Mouse (Mus musculus): ENCODE results near the gene Ciao1. TPM values are rescaled to one million over a fixed set of nuclear protein-coding genes. Genes with fewer than 3 reads are reported as not detected.
"Not testable (repeated sequence)": the region's sequence is repeated elsewhere in the genome, so short reads cannot be mapped to it uniquely, and the experiment has no call there.

Gene Ciao1
- 10 to 100 TPM; 48.9 to 57.8 (median 54.9) TPM for total RNA-seq (2022)

DNA sequence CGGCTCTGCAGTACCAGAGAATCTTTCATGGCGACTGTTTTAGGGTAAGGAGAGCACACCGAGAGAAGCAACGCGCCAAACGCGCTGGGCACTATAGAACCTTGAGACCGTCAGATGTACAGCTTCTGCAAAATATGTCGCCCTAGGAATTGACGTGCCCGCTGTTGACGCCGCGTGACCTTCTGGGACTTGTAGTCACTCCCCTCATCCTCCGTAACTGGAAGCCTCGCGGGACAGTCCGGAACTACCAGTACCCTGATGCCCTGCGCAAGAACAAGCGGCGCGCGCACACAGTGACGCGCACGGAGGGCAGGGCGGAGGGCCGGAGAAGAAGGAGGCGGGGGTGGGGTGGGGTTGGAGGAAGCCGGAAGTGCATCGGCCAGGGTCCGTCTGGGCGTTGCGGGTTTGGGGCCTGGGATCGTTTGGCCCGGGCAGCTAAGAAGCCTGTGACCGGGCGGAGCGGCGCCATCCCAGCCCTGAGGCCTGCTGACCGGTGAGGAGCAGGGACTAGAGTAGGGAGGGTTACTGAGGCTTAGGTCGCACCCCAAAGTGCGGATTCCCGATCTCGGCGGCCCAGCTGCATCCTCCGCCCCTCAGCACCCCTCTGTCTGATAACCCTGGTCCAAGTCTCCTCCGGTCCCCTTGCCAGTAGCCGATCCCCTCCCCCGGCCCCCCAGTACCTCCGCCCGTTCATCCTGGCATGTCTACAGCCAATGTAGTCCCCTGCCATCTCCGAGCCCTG lies at the start of gene Ciao1, which contains the start of gene Tmem127:
Gene Ciao1, minus strand, starts transcription at position 225 of the 742 bp plus-strand sequence.
Gene Tmem127, plus strand, starts transcription at position 317 of the 742 bp plus-strand sequence.
- peak; percentile 97 to 98 for DNase-seq (ENCODE audit: low spot score in 2 of 2)

DNA sequence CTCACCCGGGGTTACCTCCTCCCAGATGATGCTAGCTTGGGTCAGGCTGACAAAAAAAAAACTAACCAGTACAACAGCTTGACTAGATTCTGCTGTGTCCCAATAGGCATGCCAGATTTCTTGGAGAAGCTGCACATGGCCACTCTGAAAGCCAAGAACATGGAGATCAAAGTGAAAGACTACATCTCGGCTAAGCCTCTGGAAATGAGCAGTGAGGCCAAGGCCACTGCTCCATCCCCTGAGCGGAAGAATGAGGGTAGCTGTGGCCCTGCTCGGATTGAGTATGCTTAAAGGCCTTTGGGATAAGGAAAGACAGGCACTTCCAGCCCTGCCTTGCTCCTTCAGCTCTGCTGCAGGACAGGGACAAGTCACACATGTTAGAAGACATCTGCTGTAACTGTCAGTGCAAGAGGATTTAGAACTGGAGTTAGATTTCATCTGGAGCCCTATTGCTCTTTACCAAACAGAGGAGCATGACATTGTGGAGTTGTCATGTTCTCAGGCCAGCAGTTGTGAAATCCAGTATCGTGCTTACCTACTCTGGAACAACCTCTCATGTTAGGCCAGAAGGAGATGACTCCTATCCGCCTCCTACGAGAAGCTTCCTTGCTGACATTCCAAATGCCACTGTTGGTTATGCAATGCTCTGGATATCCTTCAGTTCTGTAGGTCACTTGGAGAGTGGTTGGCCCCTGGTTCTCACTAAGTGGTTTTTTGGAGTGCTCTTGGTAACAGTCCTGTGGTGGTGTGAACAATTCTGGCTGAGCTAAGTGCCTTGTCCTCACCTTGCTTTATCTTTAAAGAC lies 49.6 kb upstream of the Ciao1 start:
- peak; percentile 36 to 57 for DNase-seq (ENCODE audit: low spot score in 2 of 2)

DNA sequence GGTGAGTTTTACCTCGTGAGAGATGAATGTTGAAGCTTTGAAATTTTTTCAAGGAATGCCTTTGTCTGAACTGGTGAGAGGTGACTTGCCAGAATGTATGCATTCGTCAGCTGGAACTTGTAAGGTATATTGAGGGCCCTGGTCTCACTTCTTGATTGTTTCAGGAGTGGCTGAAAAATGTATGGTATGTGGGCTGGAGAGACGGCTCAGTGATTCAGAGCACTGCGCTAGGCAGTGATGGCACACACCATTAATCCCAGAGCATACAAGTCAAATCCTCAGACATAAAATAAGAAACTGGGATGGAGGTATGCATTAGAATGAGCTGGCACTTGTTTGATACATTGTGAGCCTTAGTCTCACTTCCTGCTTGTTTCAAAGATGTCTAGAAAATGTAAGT lies 44.6 kb upstream of the Ciao1 start:
- DNase-seq (ENCODE audit: low spot score in 2 of 2), result no peak

DNA sequence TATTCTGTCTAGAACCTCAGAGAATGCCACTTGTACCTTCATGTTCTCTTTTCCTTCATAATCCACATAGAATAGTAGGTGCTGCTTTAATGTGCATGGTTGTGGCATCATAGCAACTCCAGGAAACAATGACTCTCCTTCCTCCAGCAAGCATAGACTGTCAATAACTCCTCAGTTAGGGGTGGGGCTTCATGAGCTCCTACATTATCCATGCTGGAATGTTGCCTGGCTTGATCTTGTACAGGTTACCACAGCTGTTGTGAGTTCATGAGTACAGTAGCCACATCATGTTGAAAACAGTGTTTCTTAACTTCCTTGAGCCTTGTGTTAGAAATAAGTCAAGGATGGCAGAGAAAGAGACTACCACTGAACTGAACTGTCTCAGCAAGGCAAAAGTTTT lies 30.5 kb upstream of the Ciao1 start:
- DNase-seq (ENCODE audit: low spot score in 2 of 2), result no peak

DNA sequence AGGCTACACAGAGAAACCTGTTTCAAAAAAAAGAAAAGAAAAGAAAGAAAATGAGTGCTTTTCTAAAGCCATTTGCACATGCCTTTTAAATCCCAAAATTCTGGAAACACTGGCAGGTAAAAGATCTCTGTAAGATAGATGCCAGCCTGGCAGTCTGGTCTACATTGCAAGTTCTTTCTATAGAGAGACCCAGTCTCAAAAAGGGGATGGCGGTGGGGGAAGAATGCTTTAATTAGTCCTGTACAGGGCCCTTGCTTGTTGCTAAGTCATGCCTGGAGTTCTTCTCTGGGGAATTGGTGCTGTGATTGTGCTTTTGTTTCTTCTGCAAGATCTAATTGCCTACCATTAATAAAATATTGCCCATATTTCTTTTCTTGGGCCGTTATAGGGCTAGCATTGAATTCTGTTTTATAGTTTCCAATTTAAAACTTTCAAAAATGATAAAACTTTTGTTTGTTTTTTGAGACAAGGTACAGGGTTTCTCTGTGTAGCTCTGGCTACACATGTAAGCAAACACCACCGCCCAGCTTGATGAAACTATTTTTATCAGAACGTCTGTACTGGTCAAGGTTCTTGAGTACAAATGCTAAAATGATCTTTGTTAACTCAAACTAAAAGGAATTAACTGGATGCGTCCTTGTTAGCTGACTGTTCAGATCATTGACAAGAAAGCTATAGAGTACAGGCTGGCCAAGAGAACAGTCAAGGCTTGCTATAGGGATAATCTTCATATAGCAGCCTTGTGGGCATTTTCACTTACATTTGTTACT lies 28.1 kb upstream of the Ciao1 start:
- no peak for DNase-seq (ENCODE audit: low spot score in 2 of 2)

DNA sequence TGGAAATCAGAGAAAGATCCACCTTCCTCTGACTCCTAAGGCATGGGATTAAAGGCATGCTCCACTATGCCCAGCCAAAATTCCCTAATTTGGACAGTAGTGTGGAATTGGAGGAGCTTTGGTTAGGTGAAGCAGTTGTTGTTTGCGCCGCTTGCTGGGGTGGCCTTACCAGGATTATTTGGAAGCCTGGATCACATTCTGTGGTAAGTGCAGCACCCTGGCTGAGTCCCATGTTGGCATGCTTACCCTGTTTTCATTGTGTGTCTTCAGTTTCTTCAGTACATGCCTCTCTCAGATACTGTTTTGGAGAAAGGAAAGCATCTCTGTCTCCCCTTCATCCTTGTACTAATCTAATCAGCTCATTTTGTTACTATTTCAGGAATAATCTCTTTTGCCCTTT lies 27.0 kb upstream of the Ciao1 start:
- peak in 1 of 2 experiments; percentile 32 for DNase-seq (ENCODE audit: low spot score in 2 of 2)

DNA sequence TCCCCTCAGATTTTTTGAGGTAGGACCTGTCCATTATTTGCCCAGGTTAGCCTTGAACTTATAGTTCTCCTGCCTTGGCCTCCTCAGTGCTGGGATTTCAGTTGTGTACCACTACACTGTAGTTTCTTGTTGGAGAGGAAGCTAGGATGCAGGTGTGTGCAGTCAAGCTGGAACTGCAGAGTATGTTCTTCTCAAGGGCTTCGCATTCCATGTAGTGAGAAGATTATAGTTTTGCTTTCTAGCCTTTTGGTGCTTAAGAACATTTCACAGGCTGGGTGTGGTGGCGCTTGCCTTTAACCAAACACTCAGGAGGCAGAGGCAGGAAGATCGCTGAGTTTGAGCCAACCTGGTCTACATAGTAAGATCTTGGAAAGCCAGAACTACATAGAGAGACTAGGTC lies 25.2 kb upstream of the Ciao1 start:
- DNase-seq (ENCODE audit: low spot score in 2 of 2), result no peak

DNA sequence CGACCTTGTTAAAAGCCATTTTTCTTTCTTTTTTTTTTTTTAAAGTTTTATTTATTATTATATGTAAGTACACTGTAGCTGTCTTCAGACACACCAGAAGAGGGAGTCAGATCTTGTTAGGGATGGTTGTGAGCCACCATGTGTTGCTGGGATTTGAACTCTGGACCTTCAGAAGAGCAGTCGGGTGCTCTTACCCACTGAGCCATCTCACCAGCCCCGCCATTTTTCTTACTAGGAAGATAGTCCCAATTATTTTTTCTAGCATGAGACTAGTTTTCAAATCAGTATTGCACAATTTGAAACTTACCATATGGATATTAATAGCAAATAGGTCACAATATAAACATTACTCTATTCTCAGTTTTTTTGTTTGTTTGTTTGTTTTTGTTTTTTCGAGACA lies 24.4 kb upstream of the Ciao1 start:
- not testable (repeated sequence) for DNase-seq (ENCODE audit: low spot score in 2 of 2)

DNA sequence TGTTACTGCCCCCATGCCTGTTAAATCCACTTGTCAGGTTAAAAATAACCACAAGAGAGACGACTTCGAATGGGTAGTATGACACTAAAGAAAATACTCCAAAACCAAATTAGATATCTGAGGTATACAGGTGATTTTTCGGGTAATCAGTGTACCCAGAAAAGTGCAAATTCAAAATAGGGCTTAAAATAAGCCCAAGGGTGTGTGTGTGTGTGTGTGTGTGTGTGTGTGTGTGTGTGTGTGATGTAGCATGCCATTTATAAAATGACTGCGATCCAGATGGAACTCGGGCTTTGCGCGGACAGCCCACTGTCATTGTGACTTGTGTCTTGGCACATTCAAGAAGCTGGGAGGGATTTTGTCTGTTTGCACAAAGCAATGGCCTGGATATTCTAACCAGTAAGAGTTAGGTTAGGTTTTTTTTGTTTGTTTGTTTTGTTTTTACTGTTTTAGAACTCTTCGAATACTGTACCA lies 23.5 kb upstream of the Ciao1 start:
- no peak for DNase-seq (ENCODE audit: low spot score in 2 of 2)

DNA sequence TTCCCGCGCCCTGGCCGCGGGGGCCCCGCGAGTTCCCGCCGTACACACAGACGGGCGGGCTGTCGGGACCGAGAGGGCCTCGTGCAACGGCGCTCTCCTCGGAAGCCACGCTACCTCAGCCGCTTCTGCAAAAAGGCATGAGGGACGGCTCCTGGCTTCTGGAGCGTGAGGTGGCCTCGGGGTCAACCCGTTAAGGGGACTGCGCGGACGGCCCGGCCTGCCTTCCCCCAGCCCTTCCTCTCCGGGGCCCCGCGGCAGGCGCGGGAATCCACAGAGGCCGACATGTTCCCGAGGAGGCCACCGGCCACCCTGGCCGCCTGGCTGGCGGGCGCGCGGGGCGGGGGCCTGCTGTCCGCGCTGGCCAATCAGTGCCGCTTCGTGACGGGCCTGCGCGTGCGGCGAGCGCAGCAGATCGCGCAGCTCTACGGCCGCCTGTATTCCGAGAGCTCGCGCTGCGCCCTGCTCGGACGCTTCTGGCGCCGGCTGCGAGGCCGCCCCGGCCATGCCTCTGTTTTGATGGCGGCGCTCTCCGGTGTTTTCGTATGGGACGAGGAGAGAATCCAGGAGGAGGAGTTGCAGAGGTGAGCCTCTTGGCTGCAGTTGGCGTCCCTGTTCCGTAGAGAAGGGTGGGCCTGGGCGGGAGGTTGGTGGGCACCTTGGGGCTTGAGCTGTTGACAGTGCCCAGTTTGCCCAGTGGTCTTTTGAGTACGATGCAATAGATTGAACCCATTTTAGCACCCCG lies 22.9 kb upstream of the Ciao1 start:
- DNase-seq (ENCODE audit: low spot score in 2 of 2), result peak; percentile 73 to 85

DNA sequence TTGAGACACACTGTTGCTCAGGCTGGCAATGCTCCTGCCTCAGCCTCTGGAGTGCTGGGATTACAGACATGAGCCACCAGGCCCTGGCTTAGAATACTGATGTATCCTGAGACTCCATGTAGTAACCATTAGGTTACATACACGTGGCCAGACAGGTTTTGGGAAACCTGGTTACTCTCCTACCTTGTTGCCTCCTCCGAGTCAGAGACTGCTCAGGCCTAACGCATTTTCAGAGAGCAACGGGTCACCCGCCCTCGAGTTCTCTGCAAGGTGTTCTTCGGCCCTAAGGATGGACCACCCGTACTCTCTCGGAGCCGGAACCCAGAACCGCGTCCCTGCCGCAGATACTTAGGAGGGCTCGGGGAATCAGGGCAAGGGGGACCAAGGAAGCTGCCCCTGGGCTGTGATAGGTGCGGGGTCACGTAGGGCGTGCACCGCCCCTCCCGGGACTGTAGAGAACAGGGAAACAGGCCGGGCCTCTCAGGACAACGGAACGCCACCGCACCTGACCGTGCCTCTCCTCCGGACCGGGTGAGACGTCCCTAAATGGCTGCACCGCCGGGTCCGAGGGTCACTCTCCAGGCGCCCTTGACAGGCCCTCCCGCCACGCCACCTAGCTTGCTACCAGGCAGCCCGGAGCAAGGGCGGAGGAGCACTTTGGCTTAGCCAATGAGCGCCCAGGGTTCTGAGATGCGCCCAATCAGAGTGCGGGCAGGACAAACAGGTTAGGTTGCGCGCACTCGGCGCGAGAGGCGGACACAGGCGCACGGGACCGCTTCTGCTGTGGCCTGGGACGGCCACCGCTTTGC lies 22.1 kb upstream of the Ciao1 start, which contains the start of gene Stard7:
Gene Stard7, plus strand, starts transcription at position 728 of the 809 bp plus-strand sequence.
- peak; percentile 94 to 97 for DNase-seq (ENCODE audit: low spot score in 2 of 2)

DNA sequence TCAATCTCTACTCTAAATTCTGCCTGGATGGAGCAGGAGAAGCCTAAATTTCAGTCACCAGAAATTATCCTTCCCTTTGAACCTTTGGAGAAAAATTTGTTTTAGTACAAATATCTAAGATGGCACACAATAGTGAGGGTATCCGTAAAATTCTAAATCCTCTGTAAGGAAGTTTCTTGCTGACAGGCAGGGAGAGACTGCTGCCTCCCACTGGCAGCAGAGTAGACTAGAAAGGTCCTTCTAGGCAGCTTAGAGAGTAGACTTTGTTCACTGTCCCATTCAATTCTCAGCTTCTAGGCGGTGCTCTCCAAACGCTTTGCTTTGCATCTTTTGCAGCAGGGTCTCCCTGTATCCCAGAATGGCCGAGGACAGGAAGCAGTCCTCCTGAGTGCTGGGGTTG lies 20.2 kb upstream of the Ciao1 start:
- DNase-seq (ENCODE audit: low spot score in 2 of 2), result no peak

DNA sequence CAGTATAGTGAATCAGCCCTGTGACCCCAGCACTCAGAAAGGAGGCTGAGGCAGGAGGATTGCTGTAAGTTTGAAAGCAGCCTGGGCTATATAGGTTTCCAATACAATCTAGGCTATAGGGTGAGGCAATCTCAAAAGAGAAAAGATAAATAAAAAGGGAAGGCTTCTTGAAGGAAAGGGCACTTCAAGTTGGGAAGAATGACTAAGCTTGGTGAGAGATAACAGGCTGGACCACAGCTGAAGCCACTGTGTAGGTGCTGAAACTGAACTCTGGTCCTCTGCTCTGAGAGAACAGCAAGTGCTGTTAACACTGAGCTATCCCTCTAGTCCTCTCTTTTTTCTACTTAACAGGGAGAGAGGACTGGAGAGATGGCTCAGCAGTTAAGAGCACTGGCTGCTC lies 14.9 kb upstream of the Ciao1 start:
- no peak for DNase-seq (ENCODE audit: low spot score in 2 of 2)

DNA sequence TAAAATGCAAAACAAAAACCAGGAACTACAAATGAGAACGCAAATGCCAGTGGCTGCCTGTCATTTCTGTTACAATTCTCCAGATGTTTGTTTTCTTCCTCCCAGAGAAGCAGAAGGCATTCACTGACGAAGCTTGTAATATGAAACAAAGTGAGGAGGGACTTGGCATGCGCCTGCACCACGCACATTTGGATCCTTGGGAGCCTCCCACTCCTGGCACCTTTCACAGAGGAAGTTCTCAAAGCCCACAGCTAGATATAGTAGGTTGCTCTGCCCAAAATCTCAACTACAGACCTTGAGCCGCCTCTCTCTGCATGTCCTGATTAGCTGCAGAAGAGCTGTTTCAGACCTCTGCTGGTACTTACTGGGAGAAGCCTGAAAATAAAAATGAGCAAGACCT lies 11.7 kb upstream of the Ciao1 start:
- peak in 1 of 2 experiments; percentile 25 for DNase-seq (ENCODE audit: low spot score in 2 of 2)

DNA sequence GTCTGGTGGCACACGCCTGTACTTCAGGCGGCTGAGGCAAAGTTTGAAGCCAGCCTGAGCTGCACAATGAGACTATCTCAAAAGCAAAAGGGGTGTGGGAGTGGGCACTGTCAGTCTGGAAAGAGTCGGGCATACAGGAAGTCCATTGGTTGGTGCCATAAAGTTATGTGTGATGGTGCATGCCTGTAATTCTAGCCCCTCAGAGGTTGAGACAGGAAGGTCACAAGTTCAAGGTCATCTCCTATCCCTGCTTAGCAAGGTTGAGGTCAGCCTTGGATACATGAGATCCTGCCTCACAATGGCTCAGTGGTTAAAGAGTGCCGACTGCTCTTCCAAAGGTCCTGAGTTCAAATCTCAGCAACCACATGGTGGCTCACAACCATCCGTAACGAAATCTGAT lies 7.7 kb upstream of the Ciao1 start:
- no peak for DNase-seq (ENCODE audit: low spot score in 2 of 2)

DNA sequence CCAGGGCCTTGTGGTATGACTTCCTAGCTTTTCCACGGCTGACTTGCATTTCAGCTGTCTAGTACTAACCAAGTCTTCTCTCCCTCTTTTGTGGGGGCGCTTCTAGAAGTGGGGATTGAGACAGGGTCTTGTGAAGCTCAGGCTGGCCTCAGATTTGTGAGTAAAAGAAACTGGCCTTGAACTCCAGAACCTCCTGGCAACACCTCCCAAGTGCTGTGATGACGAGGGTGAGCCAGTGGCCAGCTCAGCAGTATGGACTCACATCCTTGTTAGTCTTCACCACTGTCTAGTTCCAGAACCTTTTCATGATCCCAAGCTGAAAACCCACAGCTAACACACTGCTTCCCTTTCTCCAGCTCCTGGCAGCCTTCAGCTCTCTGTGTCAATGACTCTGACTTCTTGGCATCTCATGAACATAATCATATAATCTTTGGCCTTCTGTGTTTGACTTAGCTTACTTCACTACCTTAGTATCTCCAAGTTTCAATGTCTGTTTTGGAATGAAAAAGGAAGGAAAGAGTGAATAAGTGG lies 7.1 kb upstream of the Ciao1 start:
- no peak for DNase-seq (ENCODE audit: low spot score in 2 of 2)

DNA sequence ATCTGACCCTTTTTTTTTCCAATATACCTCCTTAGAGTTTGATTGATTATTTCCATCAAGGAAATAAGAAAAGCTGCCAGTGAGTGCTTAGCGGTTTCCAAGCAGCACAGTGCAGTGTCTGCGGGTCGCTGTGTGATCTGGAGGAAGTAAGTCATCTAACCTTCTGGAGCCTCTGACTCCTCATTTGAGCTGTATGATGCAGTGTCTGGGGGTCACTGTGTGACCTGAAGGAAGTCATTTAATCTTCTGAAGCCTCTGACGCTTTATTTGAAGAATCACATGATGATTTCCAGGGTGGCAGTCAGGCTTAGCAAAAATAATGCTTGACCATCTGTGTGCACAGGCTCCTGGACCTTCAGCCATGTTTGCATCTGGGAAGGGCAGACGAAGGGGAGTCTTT lies 5.2 kb upstream of the Ciao1 start:
- DNase-seq (ENCODE audit: low spot score in 2 of 2), result no peak

DNA sequence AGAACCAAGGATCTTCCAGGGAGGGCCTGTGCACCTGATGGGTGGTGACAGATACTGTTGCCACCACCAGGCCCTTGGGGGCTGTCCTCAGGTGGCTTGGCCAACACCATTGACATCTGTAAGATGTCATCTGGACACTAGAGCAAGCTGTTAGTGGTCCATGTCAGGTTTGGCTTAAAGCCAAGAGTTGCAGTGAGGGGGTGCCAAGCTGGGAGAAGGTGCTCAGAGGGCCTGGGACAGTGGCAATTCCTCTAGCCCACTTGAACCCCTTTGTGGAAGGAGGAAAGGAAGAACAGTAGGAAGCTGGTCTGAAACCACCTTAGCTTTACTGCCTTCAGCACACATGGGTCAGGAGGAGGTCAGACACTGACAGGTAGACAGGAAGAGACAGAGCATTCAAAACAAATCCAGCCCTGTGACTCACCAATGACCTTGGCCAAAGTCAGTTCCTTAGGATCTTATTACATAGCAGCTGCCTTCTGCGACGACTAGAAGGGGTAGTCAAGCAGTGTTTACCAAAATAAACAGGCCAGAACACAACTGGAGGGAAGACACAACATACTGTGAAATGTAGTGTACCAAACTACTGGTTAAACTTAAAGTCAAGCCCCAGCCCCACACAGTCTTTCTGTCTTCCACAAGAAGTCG lies 4.4 kb upstream of the Ciao1 start:
- peak; percentile 29 to 38 for DNase-seq (ENCODE audit: low spot score in 2 of 2)

DNA sequence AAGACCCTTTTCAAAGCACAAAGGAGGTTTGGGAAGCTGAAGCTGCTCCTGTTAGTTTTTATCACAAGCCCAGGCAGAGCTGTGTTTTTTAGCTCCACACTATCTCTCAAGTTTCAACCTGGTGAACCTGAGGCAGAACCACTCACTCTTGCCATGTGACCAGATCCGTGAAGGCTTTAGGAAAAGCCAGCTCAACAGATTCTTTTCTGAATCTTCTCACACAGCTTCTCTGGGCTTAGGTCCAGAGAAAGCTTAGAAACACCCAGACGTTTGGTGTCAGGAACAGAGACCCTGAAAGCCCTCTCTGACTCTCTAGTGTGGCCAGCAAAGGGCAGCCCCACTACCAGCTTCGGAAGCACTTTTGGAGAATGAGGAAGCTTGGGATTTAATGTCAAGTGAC lies 3.8 kb upstream of the Ciao1 start:
- DNase-seq (ENCODE audit: low spot score in 2 of 2), result peak in 1 of 2 experiments; percentile 6

All from gastrocnemius, adult 8-10 months (tissue).